Mouse (Mus musculus) brown adipose tissue, adult 24 weeks (tissue): ENCODE results near the gene AC153137.1. TPM values are rescaled to one million over a fixed set of nuclear protein-coding genes. Genes with fewer than 3 reads are reported as not detected.
"Not testable (repeated sequence)": the region's sequence is repeated elsewhere in the genome, so short reads cannot be mapped to it uniquely, and the experiment has no call there.

Source experiments
- H3K27ac ChIP-seq: fragments of 200-500 bp; replicated peaks from 2 replicates; pipeline ENCODE4 v1.5.1; 2012; ENCODE audit warnings: low read depth, mild to moderate bottlenecking, low read length
- H3K4me1 ChIP-seq: fragments of 200-500 bp; 2 replicates; pipeline ENCODE4 v1.6.1; 2012; ENCODE audit warnings: low read length, mixed read lengths; ENCODE audit not compliant: control insufficient read depth, insufficient read depth, insufficient read length
- H3K4me3 ChIP-seq: fragments of 200-500 bp; 2 replicates; pipeline ENCODE4 v1.5.1; 2012; ENCODE audit warnings: low read depth, mild to moderate bottlenecking, low read length, moderate library complexity; ENCODE audit not compliant: insufficient read depth
- polyA plus RNA-seq: library from polyadenylated mRNA; stranded (reverse); fragments of >200 nt; gene quantifications from 2 replicates; pipeline ENCODE4 v1.2.4, GENCODE M21; 2012; ENCODE audit not compliant: missing spikeins, insufficient read depth, insufficient read length

AC153137.1 gene
- polyA plus RNA-seq: not detected in 2 replicates

DNA sequence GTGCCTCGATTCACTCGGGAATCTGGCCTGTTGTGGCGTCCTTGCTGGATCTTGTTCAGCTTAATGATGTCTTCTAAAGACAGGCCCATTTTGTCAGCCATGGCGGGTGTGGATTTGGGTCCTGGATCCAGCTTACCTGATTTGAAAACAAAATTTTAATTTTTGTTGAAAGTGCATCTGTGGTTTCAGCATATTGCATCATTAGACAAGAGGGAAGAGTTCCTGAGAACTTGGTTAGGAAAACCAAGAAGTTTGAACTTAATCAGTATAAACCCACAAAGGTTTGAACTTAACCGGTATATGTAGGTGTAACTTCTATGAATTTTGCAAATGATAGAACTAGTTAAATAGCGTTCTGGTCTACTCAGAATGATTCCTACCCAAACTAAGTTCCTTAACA lies at the start of gene AC153137.1:
TSS of gene AC153137.1 (minus strand) at position 101 of the 400 bp plus-strand sequence.
- H3K27ac ChIP-seq, H3K4me3 ChIP-seq, H3K4me1 ChIP-seq: not testable (repeated sequence)

DNA sequence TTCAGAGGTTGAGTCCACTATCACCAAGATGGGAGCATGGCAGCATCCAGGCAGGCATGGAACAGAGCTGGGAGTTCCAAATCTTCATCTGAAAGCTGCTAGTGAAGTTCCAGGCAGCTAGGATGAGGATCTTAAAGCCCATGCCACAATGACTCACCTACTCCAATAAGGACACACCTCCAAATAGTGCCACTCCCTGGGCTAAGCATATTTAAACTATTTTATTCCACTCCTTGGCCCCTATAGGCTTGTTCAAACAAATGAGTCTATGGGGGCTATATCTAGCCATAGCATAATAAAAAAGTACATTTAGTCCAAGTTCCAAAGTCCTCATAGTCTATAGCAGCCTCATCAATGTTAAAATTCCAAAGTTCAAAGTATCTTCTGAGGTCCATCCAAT lies 45.4 kb upstream of the AC153137.1 start:
- Histone ChIP-seq H3K27ac (no peak overlapping the region), H3K4me1 (no peaks in the 10 kb centered on the region)

DNA sequence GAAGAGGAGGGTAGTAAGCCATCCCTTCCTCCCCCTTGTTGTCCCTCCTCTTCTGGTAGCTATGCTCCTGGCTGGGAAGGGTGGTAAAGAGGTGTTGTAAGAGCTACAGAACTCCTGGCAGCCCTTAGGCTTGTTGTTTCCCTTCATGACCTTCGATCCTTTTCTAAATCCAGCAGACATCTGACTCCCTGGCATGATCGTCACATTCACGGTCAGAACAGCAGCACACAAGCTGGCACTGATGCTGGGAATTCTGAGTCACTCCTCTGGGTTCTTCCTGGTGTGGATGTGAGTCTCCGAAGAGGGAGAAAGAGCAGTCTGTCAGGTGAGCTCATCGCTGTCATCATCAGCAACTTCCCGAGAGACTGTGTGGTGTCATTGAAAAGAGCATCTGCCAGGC lies 41.5 kb upstream of the AC153137.1 start:
- H3K4me1 ChIP-seq: no peaks in the 10 kb centered on the region
- 0 out of 2 replicates have a peak overlapping the region, but pooled peaks have one; percentile 11 for H3K4me3 ChIP-seq
- H3K27ac ChIP-seq: peak overlapping the region; percentile 98

More for the DNA sequence above, 45.4 kb upstream of the AC153137.1 start:
- H3K4me3 ChIP-seq: no peak overlapping the region

DNA sequence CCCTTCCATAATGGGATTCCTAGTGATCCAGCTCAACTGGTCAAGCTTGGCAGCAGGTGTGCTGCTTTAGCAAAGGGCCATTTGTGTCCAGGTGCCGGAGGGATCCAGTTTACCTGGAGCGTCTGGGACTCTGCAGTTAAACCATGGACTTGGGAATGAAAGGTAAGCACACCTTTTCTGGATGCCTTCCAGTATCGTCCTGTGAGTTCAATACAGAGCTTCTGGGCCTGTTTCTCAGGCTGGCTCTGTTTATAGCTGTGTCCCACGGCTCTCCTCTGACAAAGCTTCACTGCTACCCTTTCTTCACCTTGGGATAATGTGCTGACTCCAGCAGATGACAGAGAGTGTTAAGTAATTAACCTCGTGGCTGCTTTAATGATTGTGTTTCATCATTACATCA lies 39.6 kb upstream of the AC153137.1 start:
- no peaks in the 10 kb centered on the region for H3K4me1 ChIP-seq
- no peak overlapping the region for H3K4me3 ChIP-seq
- peak overlapping the region; percentile 23; the same call in 1 of the 2 replicates for H3K27ac ChIP-seq

DNA sequence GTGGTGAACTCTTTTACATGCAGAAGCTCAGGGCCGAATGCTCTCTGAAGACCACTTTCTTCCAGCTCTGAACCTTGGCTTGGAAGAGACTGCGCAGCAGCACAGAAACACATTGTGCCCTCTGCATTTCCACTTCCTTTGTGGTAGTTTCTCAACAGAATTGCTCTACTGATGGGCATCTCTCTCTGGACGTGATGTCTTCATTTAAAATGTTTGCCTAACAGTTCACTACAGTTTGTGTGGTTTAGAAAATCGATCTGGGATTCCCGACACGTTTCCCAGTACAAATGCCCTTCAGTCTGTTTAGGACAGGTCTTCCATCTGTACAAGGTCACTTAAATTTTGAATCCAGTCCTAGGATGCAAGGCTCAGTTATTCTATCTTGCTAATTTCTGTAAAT lies 38.3 kb upstream of the AC153137.1 start:
- Histone ChIP-seq H3K4me3 (no peak overlapping the region), H3K4me1 (no peaks in the 10 kb centered on the region), H3K27ac (peak overlapping the region; percentile 35)

DNA sequence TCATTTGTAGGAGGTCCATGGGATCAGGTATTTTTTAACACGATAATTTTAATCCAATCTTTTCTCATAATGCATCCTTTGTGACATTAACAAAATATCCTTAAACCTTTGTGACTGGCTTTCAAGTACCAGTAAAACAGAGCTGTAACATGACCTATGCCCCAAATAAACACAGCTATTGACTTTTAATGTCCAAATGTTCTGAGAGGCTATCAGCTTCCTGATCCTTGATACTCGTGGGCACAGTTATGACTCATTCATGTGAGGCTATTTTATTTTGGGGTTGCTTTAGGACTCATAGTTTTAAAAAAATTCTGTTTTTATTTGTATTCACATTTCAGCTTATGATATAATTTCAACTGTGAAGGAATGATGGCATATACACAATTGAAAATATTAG lies 37.5 kb upstream of the AC153137.1 start:
- Histone ChIP-seq H3K27ac (no peak overlapping the region), H3K4me1 (no peaks in the 10 kb centered on the region), H3K4me3 (no peak overlapping the region)

DNA sequence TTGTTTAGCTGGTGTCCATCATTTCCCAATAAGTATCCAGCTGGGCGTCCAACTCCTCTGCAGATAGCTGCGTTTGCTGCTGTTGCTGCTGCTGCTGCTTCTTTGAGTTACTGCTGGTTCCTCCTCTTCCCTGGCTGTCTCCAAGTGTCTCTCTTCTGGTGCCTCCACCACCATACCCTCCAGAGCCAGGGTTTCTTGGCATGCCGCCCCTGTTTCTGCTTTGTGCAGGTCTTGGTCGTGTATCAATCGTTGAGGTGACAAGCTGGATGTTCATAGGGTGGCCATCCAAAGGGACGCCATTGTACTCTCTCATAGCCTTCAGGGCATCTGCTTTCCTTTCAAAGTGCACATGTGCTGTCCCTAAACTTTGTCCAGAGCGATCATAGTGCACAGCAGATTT lies 529 bp downstream of the AC153137.1 start:
- H3K4me1 ChIP-seq, H3K4me3 ChIP-seq, H3K27ac ChIP-seq: not testable (repeated sequence)

DNA sequence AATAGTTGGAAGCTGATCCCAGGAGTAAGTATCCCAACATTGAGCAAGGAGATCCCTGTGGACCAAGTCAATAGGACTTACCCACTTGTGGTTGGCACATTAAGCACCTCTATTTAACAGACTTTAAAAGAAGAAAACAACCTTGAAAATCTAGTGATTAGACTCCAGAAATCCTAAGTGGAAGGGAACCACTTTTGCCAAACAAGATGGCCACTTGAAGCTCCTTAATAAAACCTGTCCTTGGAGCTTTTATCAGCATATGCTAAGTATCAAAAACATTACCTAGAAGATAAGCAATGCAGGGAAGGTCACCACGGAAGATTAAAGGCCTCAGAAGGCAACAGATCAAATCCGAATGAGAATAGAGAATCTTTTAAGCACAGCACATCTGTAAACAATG lies 26.0 kb downstream of the AC153137.1 start:
- Histone ChIP-seq H3K4me1 (peaks cover 2% of the 10 kb centered on the region; the same call in 1 of the 2 replicates), H3K4me3 (no peak overlapping the region), H3K27ac (peak overlapping the region; percentile 48; the same call in 1 of the 2 replicates)

DNA sequence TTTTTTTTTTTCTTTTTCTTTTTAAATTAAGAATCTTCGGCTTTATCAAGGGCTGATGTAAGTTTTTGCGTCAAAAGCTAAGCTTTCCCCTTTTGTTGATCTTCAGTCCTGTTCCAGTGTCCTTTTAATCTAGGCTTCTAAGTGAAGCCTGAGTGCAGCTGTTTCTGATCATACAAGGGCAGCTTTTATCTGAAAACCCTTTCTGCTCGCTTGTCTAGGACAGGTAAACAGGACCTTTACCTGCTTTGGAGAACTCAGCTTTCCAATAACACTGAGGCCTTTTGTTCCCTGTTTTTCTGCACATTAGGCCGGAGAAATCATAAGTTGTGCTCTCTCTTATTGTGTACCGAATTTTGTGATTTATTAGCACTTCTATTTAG lies 27.3 kb downstream of the AC153137.1 start:
- peaks cover 2% of the 10 kb centered on the region; the same call in 1 of the 2 replicates for H3K4me1 ChIP-seq
- H3K27ac ChIP-seq: peak overlapping the region; percentile 80

DNA sequence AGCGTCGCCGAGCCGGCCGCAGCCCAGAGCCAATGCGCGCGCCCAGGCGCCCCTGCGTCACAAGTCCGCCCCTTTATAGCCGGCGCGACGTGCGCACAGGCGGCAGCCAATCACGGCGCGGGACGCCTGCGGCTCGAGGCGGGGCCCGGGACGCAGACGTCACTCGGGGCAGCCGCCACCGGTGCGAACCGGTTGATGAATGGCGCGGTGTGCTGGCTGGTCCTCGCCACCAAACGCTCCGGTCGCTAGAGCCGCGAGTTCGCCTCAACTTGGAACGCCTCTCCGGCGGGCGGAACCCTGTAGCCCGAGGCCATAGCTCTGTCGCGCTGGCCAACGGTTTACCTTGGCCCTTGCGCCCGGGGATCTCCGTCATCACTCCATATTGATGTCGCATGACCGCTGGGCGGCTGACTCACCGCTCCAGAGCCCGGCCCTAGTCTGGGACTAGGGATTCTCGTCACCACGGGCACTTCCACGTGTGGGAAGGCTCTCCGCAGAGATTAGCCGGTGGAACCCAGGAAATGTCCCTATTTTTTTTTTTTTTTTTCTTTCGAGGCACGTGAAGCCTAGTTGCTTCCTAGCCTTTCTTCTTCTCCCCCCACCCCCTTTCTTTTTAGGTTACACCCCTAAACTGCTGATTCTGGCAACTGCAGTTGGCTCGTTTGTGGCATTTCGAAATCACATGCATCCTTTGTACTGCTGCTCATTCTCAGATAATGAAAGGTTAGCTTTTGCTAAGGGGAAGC lies 27.9 kb downstream of the AC153137.1 start:
- Histone ChIP-seq H3K27ac (peak overlapping the region; percentile 80), H3K4me3 (peak overlapping the region; percentile 60)

More for the DNA sequence above, 27.3 kb downstream of the AC153137.1 start:
- H3K4me3 ChIP-seq: peak overlapping the region; percentile 60; the same call in 1 of the 2 replicates

DNA sequence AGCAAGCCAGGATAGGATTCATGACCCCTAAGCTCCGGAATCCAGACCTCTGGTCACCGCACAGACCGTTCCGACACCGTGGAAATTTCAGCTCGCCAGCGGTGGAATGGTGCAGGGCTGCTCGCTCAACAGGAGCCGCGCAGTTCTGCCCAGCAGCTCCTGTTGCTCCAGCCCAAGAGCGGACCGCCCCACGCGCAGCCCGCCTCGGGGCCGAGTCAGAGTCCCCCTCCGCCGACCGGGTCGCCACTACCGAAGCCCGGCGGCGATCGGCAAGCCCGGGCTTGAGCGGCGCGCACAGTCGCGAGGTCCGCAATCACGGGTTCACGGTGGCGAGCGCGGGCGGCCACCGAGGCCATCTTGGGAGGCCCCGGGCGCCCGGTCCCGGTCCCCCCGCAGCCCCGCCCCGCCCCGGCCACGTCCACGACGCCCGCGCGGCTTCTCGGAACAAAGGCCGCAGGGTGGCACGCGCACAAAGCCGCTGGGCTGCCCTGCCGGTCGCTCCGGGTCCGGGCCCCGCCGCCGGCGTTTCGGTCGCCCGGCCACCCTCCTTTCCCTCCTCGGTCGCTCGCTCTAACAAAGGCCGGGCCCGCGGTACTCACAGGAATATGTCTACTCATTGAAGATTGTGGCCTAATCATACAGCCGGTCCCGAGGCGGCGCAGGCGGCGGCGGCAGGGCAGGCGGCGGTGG lies 28.7 kb downstream of the AC153137.1 start:
- H3K27ac ChIP-seq: peak overlapping the region; percentile 96
- H3K4me3 ChIP-seq: peak overlapping the region; percentile 96
- peaks cover 2% of the 10 kb centered on the region; the same call in 1 of the 2 replicates for H3K4me1 ChIP-seq

More for the DNA sequence above, 27.9 kb downstream of the AC153137.1 start:
- peaks cover 2% of the 10 kb centered on the region; the same call in 1 of the 2 replicates for H3K4me1 ChIP-seq

DNA sequence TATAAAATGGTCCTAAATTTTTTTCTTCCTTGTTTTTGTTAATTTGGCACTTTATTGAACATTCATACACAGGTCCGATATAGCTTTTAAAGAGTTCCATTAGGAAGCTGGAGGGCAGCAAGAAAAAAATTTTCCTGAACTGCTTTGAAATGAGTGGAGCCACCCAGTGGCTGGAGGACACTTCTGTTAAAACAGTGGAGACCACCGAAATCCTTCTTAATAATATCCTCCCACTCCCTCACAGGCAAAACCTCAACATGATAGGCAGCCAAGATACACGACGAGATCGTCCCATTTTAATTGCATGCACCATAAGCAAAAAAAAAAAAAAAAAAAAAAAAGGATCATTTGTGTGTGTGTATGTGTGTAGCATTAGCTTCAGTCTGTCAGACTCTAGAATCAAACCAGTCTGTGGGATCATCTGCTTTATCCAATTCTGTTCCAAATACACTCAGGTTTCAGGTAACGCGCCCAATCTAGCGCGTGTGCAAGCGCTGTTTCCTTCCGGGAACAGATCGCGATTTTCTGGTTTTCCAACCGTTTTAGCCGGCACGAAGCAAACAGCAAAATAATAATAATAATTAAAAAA lies 29.3 kb downstream of the AC153137.1 start:
- H3K27ac ChIP-seq: peak overlapping the region; percentile 96
- H3K4me3 ChIP-seq: peak overlapping the region; percentile 96
- H3K4me1 ChIP-seq: peaks cover 2% of the 10 kb centered on the region; the same call in 1 of the 2 replicates

DNA sequence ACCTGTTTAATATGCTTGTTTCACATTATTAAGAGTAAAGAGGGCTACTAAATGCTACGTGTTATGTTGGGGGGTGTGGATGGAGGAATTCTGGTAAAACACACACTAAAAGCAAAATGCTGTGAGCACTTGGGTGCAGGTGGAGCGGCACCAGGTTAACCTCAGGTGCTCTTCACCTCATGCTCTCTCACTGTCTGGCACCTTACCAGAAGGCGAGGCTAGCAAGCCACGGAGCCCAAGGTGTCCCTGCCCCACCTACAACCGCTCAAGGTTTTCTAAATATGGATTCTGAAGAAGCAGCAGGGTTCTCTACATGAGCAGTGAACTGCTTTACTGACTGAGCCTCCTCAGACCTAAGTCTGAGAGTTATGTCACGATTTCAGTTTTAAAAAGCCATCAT lies 32.6 kb downstream of the AC153137.1 start:
- Histone ChIP-seq H3K4me3 (peak overlapping the region; percentile 64), H3K4me1 (no peaks in the 10 kb centered on the region), H3K27ac (peak overlapping the region; percentile 94)

DNA sequence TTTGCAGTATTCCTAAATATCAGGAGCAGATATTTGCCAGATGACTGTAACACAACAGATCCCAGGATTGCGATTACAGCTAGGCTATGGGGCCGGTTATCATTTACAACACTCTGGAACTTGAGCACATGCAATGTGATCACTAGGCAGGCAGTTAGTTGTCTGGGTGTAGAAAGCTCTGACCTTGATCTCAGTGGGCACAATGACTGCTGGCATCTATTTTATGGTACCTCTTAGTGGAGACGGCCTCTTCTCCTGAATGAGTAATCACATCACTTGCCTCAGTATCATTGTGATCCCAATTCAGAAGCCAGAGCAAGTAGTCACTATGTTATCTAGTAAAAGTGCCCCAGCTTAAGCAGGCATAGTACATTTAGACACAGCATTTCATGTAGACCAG lies 37.2 kb downstream of the AC153137.1 start:
- Histone ChIP-seq H3K27ac (peak overlapping the region; percentile 52; the same call in 1 of the 2 replicates), H3K4me1 (no peaks in the 10 kb centered on the region), H3K4me3 (no peak overlapping the region)

DNA sequence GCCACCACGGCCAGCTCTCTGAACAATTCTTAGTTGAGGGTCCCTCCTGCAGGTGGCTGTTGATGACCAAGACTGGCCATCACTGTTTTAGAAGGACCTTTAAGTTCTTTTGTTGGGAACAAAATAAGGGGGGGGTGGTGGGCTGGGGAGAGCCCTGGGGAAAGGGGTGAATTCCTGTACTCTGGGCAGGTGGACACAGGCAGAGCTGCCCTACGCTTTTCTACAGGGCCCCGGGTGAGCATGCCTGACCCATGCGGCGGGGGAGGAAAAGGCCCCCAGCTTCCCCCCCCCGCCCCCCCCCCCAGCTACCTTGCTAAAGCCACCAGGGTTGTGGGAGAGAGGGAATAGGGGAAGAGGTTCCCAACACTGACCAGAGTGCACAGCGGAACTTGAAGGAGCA lies 39.4 kb downstream of the AC153137.1 start:
- no peak overlapping the region for H3K4me3 ChIP-seq
- H3K27ac ChIP-seq: no peak overlapping the region
- H3K4me1 ChIP-seq: no peaks in the 10 kb centered on the region
